Mouse (Mus musculus): ENCODE data around the gene Csnk2b.

DNA sequence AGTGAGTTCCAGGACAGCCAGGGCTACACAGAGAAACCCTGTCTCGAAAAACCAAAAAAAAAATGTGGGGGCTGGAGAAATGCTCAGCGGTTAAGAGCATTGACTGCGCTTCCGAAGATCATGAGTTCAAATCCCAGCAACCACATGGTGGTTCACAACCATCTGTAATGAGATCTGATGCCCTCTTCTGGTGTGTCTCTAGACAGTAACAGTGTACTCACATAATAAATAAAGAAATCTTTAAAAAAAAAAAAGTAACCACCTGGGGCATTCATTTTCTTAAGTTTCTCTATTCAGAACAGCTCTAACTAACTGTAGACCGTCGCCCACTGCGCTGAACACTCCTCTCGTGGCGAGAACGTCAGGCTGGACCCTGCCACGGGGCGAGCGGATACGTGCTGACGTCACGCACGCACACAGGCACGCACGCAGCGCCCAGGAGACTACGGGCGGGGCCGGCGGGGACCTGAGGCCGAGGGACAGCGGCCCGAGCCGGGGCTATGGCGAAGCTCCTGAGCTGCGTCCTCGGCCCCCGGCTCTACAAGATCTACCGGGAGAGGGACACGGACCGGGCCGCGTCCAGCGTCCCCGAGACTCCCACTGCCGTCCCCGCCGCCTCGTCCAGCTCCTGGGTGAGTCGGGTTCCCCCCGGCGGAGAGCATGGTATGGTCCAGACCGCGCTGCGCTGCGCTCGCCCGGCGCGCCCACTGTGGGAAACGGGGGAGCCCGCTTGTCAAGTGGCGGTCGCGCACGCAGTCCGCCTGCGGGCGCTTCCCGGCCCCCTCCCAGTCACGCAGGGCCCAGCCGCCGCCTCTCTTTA is 32.8 kb downstream of the Csnk2b start, which contains the start of gene Abhd16a:
- TF ChIP-seq POLR2A (IDR thresholded peaks at IDR 0.05; ENCODE audit: insufficient read depth, low read depth, low read length), result peak; percentile 93
- TF ChIP-seq CTCF (IDR thresholded peaks at IDR 0.05; ENCODE audit: insufficient read depth, low read depth, low read length), result no peak

All from olfactory bulb, adult 2 months (tissue).